Mouse (Mus musculus) CH12.LX (cell line): ENCODE results near the gene Prr15l. TPM values are rescaled to one million over a fixed set of nuclear protein-coding genes. Genes with fewer than 3 reads are reported as not detected.

Experiments used
- DNase-seq: peaks from one replicate; pipeline ENCODE4 v3.0.0-alpha.2; 2013; ENCODE audit errors: extremely low read depth
- H3K27ac ChIP-seq: 2 replicates; pipeline ENCODE4 v1.5.1; 2012; ENCODE audit warnings: low read depth, mild to moderate bottlenecking, control low read depth, moderate library complexity; ENCODE audit not compliant: insufficient read depth
- H3K27me3 ChIP-seq: replicated peaks from 2 replicates; pipeline ENCODE3; 2012; ENCODE audit warnings: inconsistent platforms
- H3K36me3 ChIP-seq, 2 experiments: replicated peaks in 1 of 2; 2 replicates each; pipeline versions ENCODE3 to v1.6.1; 2012; ENCODE audit warnings: inconsistent platforms in 1 of 2, low read length in 1 of 2, mild to moderate bottlenecking in 1 of 2, mixed read lengths in 1 of 2, moderate library complexity in 1 of 2; ENCODE audit not compliant: control insufficient read depth in 1 of 2, insufficient read depth in 1 of 2
- H3K4me1 ChIP-seq, 2 experiments: 2 replicates each; pipeline ENCODE4 v1.6.1; 2012; ENCODE audit warnings: inconsistent platforms in 1 of 2, moderate library complexity in 1 of 2; ENCODE audit not compliant: insufficient read depth in 2 of 2, control insufficient read depth in 1 of 2
- H3K4me2 ChIP-seq: 2 replicates; pipeline ENCODE4 v1.6.1; 2012; ENCODE audit warnings: low read depth, mild to moderate bottlenecking, control low read depth; ENCODE audit not compliant: poor library complexity, insufficient read depth, severe bottlenecking
- H3K4me3 ChIP-seq, 3 experiments: fragments of 150-350 bp in 1 of 3; sonication (generic) in 1 of 3; replicated peaks in 1 of 3; 2 replicates each; pipeline versions ENCODE3 to v1.5.1; 2011 to 2012; ENCODE audit warnings: low read depth in 2 of 3, low read length in 2 of 3, mild to moderate bottlenecking in 2 of 3, moderate library complexity in 2 of 3, control low read depth in 1 of 3, improper control_type of control experiment in 1 of 3, inconsistent platforms in 1 of 3, mixed read lengths in 1 of 3; ENCODE audit not compliant: poor library complexity in 1 of 3
- H3K79me2 ChIP-seq: replicated peaks from 2 replicates; pipeline ENCODE4 v1.6.1; 2012; ENCODE audit warnings: mild to moderate bottlenecking, moderate library complexity; ENCODE audit not compliant: control insufficient read depth, poor library complexity, insufficient read depth, severe bottlenecking; ENCODE audit errors: extremely low read depth
- H3K9ac ChIP-seq: 2 replicates; pipeline ENCODE4 v1.6.1; 2012; ENCODE audit warnings: low read depth, mild to moderate bottlenecking, control low read depth, moderate library complexity; ENCODE audit not compliant: insufficient read depth
- H3K9me3 ChIP-seq: replicated peaks from 2 replicates; pipeline ENCODE3; 2012; ENCODE audit warnings: low read length, inconsistent platforms, mixed read lengths
- BHLHE40 ChIP-seq: IDR thresholded peaks from 2 replicates; pipeline ENCODE4 v1.6.1; 2011; ENCODE audit warnings: mild to moderate bottlenecking, low read depth, low read length, improper control_type of control experiment
- CHD1 ChIP-seq: IDR thresholded peaks from 2 replicates; pipeline ENCODE4 v1.6.1; 2012; ENCODE audit warnings: low read depth, low read length, improper control_type of control experiment, inconsistent platforms
- CHD2 ChIP-seq: IDR thresholded peaks from 2 replicates; pipeline ENCODE4 v1.6.1; 2011; ENCODE audit warnings: low read length, improper control_type of control experiment
- CTCF ChIP-seq, 2 experiments: IDR thresholded peaks in 1 of 2; conservative IDR thresholded peaks in 1 of 2; 2 replicates each; pipeline ENCODE4 v1.5.1; 2011 to 2012; ENCODE audit warnings: low read depth in 2 of 2, low read length in 2 of 2, improper control_type of control experiment in 1 of 2, inconsistent platforms in 1 of 2, mild to moderate bottlenecking in 1 of 2, moderate library complexity in 1 of 2
- EP300 ChIP-seq: IDR thresholded peaks from 2 replicates; pipeline ENCODE4 v1.6.1; 2011; ENCODE audit warnings: low read length, improper control_type of control experiment
- ETS1 ChIP-seq: conservative IDR thresholded peaks from 2 replicates; pipeline ENCODE4 v1.6.1; 2012; ENCODE audit warnings: low read depth, mild to moderate bottlenecking, inconsistent platforms, low read length, improper control_type of control experiment, moderate library complexity
- HCFC1 ChIP-seq: IDR thresholded peaks from 2 replicates; pipeline ENCODE4 v1.6.1; 2012; ENCODE audit warnings: low read depth, mild to moderate bottlenecking, inconsistent platforms, low read length, improper control_type of control experiment
- IRF4 ChIP-seq: IDR thresholded peaks from 2 replicates; pipeline ENCODE4 v1.6.1; 2014; ENCODE audit warnings: low read depth, mild to moderate bottlenecking, inconsistent platforms, low read length, improper control_type of control experiment
- JUN ChIP-seq: IDR thresholded peaks from 2 replicates; pipeline ENCODE4 v1.6.1; 2011; ENCODE audit warnings: low read depth, mild to moderate bottlenecking, low read length, improper control_type of control experiment, moderate library complexity; ENCODE audit not compliant: insufficient read depth
- JUND ChIP-seq: conservative IDR thresholded peaks from 2 replicates; pipeline ENCODE4 v1.6.1; 2011; ENCODE audit warnings: low read depth, low read length, improper control_type of control experiment
- KAT2A ChIP-seq: IDR thresholded peaks from 2 replicates; pipeline ENCODE4 v1.6.1; 2012; ENCODE audit warnings: low read length, improper control_type of control experiment, inconsistent platforms; ENCODE audit not compliant: insufficient replicate concordance
- MAX ChIP-seq: IDR thresholded peaks from 2 replicates; pipeline ENCODE4 v1.6.1; 2011; ENCODE audit warnings: low read length, improper control_type of control experiment
- MEF2A ChIP-seq: IDR thresholded peaks from 2 replicates; pipeline ENCODE4 v1.6.1; 2014; ENCODE audit warnings: low read depth, mild to moderate bottlenecking, inconsistent platforms, low read length, improper control_type of control experiment, borderline replicate concordance
- MXI1 ChIP-seq: IDR thresholded peaks from 2 replicates; pipeline ENCODE4 v1.6.1; 2011; ENCODE audit warnings: mild to moderate bottlenecking, low read depth, low read length, improper control_type of control experiment
- MYC ChIP-seq: IDR thresholded peaks from 2 replicates; pipeline ENCODE4 v1.6.1; 2011; ENCODE audit warnings: low read depth, mild to moderate bottlenecking, improper control_type of control experiment, low read length
- NRF1 ChIP-seq: IDR thresholded peaks from 2 replicates; pipeline ENCODE4 v1.6.1; 2014; ENCODE audit warnings: low read depth, mild to moderate bottlenecking, inconsistent platforms, low read length, improper control_type of control experiment, moderate library complexity
- PAX5 ChIP-seq: IDR thresholded peaks from 2 replicates; pipeline ENCODE4 v1.6.1; 2012; ENCODE audit warnings: low read length, inconsistent platforms, mixed read lengths
- POLR2A ChIP-seq: IDR thresholded peaks from 2 replicates; pipeline ENCODE4 v1.6.1; 2011; ENCODE audit warnings: low read depth, mild to moderate bottlenecking, improper control_type of control experiment, low read length
- POLR2AphosphoS2 ChIP-seq: IDR thresholded peaks from 2 replicates; pipeline ENCODE4 v1.6.1; 2011; ENCODE audit warnings: low read depth, low read length, improper control_type of control experiment
- RAD21 ChIP-seq: IDR thresholded peaks from 2 replicates; pipeline ENCODE4 v1.6.1; 2011; ENCODE audit warnings: low read depth, mild to moderate bottlenecking, low read length, improper control_type of control experiment, moderate library complexity
- RCOR1 ChIP-seq: conservative IDR thresholded peaks from 2 replicates; pipeline ENCODE4 v1.6.1; 2012; ENCODE audit warnings: low read depth, mild to moderate bottlenecking, inconsistent platforms, low read length, improper control_type of control experiment
- SIN3A ChIP-seq: IDR thresholded peaks from 2 replicates; pipeline ENCODE4 v1.6.1; 2012; ENCODE audit warnings: low read length, improper control_type of control experiment, inconsistent platforms
- SMC3 ChIP-seq: IDR thresholded peaks from 2 replicates; pipeline ENCODE4 v1.6.1; 2011; ENCODE audit warnings: low read depth, low read length, improper control_type of control experiment
- TBP ChIP-seq: conservative IDR thresholded peaks from 2 replicates; pipeline ENCODE4 v1.6.1; 2011; ENCODE audit warnings: low read depth, low read length, improper control_type of control experiment
- USF1 ChIP-seq: IDR thresholded peaks from 2 replicates; pipeline ENCODE4 v1.6.1; 2014; ENCODE audit warnings: low read depth, mild to moderate bottlenecking, inconsistent platforms, low read length, improper control_type of control experiment
- USF2 ChIP-seq: conservative IDR thresholded peaks from 2 replicates; pipeline ENCODE4 v1.6.1; 2011; ENCODE audit warnings: low read depth, low read length, improper control_type of control experiment
- ZKSCAN1 ChIP-seq: IDR thresholded peaks from 2 replicates; pipeline ENCODE4 v1.6.1; 2012; ENCODE audit warnings: low read depth, inconsistent platforms, low read length, improper control_type of control experiment, borderline replicate concordance
- ZNF384 ChIP-seq: IDR thresholded peaks from 2 replicates; pipeline ENCODE4 v1.6.1; 2012; ENCODE audit warnings: low read depth, low read length, improper control_type of control experiment, inconsistent platforms
- dilution Hi-C: fragments of 300-500 bp; cut with MboI; formaldehyde crosslinking; loops from 2 replicates; pipeline ENCODE4 v1.14.3; 2020; ENCODE audit warnings: low sequenced_read_pairs; ENCODE audit not compliant: extremely low pct_unique_long_range_greater_than_20kb, extremely low pct_ligation_motif_present
- in situ Hi-C: fragments of 300-500 bp; cut with MboI; formaldehyde crosslinking; loops from 3 replicates; pipeline ENCODE4 v1.14.3; 2019; ENCODE audit warnings: low sequenced_read_pairs, low pct_ligation_motif_present, low pct_unique_long_range_greater_than_20kb, mixed read lengths
- polyA plus RNA-seq: library from polyadenylated mRNA; unstranded; fragments of >175 nt; gene quantifications from 2 replicates; pipeline ENCODE4 v1.2.1, GENCODE M21; 2012; ENCODE audit warnings: low read depth; ENCODE audit not compliant: insufficient read length
- total RNA-seq, 2 experiments: library from RNA; depleted of rRNA; stranded (reverse); fragments of 300-350 nt in 1 of 2; fragments of >200 nt in 1 of 2; gene quantifications; 2 replicates each; pipeline ENCODE4 v1.2.3; 2012 to 2014

Prr15l gene
- total and polyA plus RNA-seq, 3 experiments = 0.08 to 0.31 TPM; not detected in 1

DNA sequence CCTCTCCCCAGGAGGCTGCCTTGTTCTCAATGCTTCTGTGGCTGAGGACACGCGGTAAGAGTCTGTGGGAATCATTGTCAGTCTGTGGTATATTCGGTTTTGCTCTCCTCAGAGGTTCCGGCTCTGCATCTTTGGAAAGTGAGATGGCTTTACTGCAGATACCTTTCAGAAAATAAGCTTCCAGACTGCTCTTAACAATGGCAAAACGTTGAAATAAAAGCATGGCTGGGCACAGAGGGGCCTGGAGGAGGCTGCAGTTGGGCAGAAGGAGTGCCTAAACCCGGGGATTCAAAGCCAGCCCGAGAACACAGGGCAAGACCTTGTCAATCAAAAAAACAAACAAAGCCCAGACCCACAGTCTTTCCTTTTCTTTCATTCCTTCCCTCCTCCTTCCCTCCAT lies 48.5 kb upstream of the Prr15l start:
- Histone ChIP-seq H3K9ac (no peak overlapping the region), H3K4me1 (peaks cover 8 to 32% of the 10 kb centered on the region in 2 experiments; a peak in 3 of 4 replicates), H3K27me3 (peaks cover 90% of the 10 kb centered on the region), H3K4me2 (no peak overlapping the region), H3K79me2 (no peaks in the 10 kb centered on the region), H3K27ac (no peak overlapping the region), H3K9me3 (no peaks in the 10 kb centered on the region), H3K4me3 (no peak overlapping the region), H3K36me3 (no peaks in the 10 kb centered on the region)
- in situ Hi-C loops (no loop called here), dilution Hi-C loops (no loop called here)
- no peak for DNase-seq
- TF ChIP-seq EP300 (no peak), JUN (no peak), USF2 (no peak), JUND (no peak), ETS1 (no peak)

- TF ChIP-seq ZNF384 (no peak), POLR2A (no peak), BHLHE40 (peak; percentile 63), USF1 (peak; percentile 52), PAX5 (no peak), USF2 (peak; percentile 56), MEF2A (no peak), HCFC1 (no peak), MAX (no peak), MXI1 (no peak), RCOR1 (no peak), CHD1 (no peak)
- TF ChIP-seq, all 38 proteins: peak for 3
- dilution Hi-C loops = no loop called here
Observed at GRCm38 (mm10) chr11:96880296-96880695, 47.6 kb upstream of the Prr15l start.

DNA sequence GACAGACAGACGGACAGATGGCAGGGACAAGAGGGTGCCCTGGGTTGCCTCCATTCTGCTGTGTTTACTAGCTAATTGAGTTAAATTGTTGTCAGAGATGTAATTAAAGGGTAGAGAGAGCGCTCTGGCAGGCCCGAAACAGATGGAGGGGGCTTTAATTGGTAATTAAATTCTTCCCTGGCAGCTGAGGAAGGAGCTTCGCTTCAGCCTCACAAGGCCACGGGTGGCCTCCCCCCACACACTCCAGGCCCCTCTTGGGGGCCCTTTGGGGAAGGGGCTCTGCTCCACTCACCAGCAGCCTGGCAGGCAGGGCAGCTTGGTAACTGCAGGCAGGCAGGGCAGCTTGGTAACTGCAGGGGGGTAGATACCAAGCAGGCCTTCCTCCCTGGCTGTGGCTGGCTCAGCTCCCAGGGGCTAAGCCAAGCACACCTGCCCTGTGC lies 42.0 kb upstream of the Prr15l start:
- no peak for TF ChIP-seq KAT2A
- TF ChIP-seq POLR2AphosphoS2 = no peak
- TF ChIP-seq CHD2 = no peak
- no peak for TF ChIP-seq JUND
- TF ChIP-seq CTCF (conservative IDR thresholded peaks at IDR 0.05 in 1 of 2, IDR thresholded peaks at IDR 0.05 in 1 of 2; ENCODE audit: low read depth in 2 of 2, low read length in 2 of 2) = no peak
- no peak for TF ChIP-seq IRF4
- TF ChIP-seq MAX = no peak
- TF ChIP-seq TBP = no peak
- no peak for TF ChIP-seq SMC3
- TF ChIP-seq MYC = no peak
- TF ChIP-seq SIN3A = no peak
- no peak for TF ChIP-seq ZKSCAN1
- TF ChIP-seq RAD21 = no peak
- no peak for TF ChIP-seq NRF1
- TF ChIP-seq PAX5 = no peak
- TF ChIP-seq EP300 = no peak
- peaks cover 77% of the 10 kb centered on the region for H3K27me3 ChIP-seq
- H3K9me3 ChIP-seq = no peaks in the 10 kb centered on the region
- in situ Hi-C loops (no loop called here), dilution Hi-C loops (no loop called here)
- H3K4me1 ChIP-seq = no peaks in the 10 kb centered on the region
- no peak for DNase-seq
- no peak overlapping the region for H3K4me2 ChIP-seq
- no peak overlapping the region for H3K27ac ChIP-seq
- H3K79me2 ChIP-seq = no peaks in the 10 kb centered on the region
- H3K9ac ChIP-seq = no peak overlapping the region
- no peak overlapping the region for H3K4me3 ChIP-seq
- H3K36me3 ChIP-seq = no peaks in the 10 kb centered on the region

More at GRCm38 (mm10) chr11:96880296-96880695, 47.6 kb upstream of the Prr15l start:
- Histone ChIP-seq H3K4me3 (no peak overlapping the region), H3K79me2 (no peaks in the 10 kb centered on the region), H3K27ac (no peak overlapping the region), H3K4me1 (peaks cover 8 to 26% of the 10 kb centered on the region in 2 experiments; a peak in 3 of 4 replicates), H3K9ac (no peak overlapping the region), H3K36me3 (no peaks in the 10 kb centered on the region), H3K4me2 (no peak overlapping the region), H3K27me3 (peaks cover 89% of the 10 kb centered on the region), H3K9me3 (no peaks in the 10 kb centered on the region)
- DNase-seq = no peak
- in situ Hi-C loops = no loop called here
